Mouse (Mus musculus): ENCODE results near the gene A030005L19Rik.
"Not testable (repeated sequence)": the region's sequence is repeated elsewhere in the genome, so short reads cannot be mapped to it uniquely, and the experiment has no call there.

A030005L19Rik gene

GRCm38 (mm10) chr1:82913025-82913424 lies at the start of gene A030005L19Rik:
A030005L19Rik (plus strand) TSS chr1:82913325.
- no peak for DNase-seq

DNA sequence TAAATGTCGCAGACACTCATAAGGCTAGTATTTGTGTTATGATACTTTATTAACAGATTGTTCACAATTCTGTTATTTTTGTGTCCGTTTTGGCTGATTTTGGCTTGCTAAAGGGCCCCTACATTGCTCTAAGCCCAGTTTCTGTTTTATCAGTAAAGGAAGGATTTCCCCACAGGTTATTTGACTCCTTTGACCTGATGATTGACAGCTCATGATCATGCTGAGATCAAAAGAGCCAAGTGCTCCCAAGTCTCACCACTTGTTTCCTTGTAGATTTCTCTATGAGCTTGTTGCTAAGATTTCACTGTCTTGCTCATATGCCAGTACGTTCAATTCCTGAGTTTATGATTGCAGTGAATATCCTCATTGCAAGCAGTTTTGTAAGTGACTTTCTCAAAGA lies 42.9 kb upstream of the A030005L19Rik start:
- no peak for DNase-seq

GRCm38 (mm10) chr1:82879172-82879571 lies 34.0 kb upstream of the A030005L19Rik start:
- no peak for DNase-seq

DNA sequence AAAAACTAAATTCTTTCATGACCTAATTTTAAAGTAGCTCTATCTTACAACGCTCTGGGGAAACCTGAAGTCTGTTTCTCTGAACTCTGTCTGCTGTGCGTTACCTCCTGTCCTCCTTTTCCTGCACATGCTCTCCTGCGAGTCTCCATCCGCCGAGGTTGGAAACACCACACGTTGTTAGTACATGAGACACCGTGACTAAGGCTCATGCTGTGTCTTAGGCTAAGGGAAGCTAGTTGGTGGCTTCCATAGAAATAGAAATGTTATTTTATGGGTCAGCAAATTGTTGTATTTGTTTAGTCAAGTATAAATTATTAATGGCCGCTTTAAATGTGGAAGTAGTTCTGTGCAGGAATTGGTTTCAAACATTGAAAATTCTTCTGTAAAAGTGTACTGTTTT lies 32.9 kb upstream of the A030005L19Rik start:
- no peak for DNase-seq

DNA sequence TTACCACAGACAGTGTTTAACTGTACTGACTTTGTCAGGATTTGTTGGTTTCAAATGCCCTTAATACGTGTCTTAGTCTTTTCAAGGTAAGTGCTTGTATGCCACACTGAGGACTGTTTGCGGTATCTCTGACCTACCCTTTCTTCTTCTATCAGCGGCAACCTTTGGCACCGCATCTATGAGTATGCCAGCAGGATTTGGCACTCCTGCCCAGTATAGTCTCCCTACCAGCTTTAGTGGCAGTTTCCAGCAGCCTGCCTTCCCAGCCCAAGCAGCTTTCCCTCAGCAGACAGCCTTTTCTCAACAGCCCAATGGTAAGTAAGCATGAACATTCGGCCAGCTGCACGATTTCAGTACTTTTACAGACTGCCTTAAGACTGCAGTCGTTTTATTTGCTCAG lies 19.9 kb upstream of the A030005L19Rik start:
- peak; percentile 58 to 69 for DNase-seq

DNA sequence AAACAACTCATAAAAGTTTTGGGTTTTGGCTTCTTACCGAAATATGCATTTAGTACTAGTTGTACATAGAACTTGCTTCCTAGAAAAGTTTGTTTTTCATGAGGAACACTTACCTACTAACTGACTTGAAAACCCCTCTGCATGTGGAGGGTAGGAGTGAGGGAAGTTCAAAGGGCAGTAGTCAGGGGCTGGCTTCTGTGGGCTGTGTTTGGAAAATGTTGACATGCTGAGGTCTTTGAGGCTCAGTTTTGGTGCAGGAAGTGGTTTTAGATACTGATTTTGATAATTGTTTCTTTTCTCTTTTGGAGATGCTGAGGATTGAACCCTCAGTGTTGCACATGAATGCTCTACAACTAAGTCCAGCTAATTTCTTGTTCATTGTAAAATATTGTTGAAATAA lies 12.6 kb upstream of the A030005L19Rik start:
- DNase-seq = no peak

DNA sequence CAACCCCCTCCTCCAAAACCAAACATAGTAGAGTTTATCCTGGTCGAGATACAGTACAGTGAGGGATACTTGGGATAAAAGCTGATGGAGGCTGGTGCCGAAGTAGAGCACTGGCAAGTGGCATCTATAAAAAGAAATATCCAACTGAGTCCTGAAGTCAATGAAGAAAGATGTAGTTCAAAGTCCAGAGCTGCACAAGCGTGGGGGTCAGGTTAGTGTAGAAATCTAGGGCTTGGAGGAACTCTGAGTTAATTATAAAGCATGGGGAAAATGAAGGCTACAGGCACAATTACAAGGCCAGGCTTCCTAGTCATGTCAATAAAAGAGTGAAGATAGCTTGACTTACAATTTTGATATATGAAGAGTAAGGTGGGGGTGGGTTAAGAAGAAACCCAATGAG lies 11.9 kb upstream of the A030005L19Rik start:
- DNase-seq = no peak

- DNase-seq = no peak
These were observed 7.2 kb upstream of the A030005L19Rik start for GRCm38 (mm10) chr1:82905886-82906285.

- not testable (repeated sequence) for DNase-seq
These were observed 309 bp downstream of the A030005L19Rik start for GRCm38 (mm10) chr1:82913434-82913833.

- no peak for DNase-seq
These were observed 11.5 kb downstream of the A030005L19Rik start, which contains the start of gene A030014E15Rik for GRCm38 (mm10) chr1:82924650-82925049. A030014E15Rik (plus strand) TSS chr1:82924917.

DNA sequence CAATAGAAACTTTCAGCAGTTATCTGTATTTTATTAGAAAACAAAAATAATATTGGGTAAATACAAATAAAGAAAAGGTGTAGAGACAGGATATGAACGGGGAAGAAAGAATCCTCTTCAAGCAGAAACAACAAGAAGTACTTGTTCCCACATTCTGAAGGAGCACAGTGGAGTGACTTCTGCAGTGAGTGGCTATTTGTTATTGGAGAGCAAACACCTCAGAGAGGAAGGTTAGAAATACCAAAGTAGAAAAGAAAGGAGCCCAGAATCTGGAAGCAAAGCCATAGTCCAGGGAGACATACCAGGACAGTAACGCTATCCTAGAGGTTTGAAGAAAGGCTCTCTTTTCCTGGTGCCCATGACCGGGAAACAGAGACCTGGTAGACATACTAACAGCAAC lies 17.4 kb downstream of the A030005L19Rik start:
- DNase-seq = not testable (repeated sequence)

DNA sequence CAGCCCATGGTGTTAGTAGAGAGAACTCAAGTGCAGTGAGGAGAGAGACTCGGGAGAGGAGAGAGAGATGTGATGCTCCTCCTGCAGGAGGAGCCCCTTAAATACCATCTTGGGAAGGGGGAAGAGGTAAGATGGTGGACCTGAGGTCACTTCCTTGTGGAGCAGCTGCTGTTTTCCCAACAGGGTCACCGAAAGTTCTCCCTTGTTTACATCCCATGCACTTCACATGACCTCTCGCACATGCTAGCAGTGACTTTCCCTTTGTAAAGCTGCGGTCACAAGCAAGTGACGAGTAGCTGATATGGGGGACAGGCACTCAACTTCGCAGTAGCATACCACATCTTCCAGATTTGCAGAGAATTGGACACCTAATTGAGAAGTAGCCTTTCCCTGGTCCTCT lies 18.2 kb downstream of the A030005L19Rik start, which contains the start of gene Gm6217:
Gene Gm6217 (minus strand): TSS at position 74 of the 400 bp plus-strand sequence.
- not testable (repeated sequence) for DNase-seq

- no peak for DNase-seq
These were observed 25.5 kb downstream of the A030005L19Rik start for GRCm38 (mm10) chr1:82938666-82939065.

DNA sequence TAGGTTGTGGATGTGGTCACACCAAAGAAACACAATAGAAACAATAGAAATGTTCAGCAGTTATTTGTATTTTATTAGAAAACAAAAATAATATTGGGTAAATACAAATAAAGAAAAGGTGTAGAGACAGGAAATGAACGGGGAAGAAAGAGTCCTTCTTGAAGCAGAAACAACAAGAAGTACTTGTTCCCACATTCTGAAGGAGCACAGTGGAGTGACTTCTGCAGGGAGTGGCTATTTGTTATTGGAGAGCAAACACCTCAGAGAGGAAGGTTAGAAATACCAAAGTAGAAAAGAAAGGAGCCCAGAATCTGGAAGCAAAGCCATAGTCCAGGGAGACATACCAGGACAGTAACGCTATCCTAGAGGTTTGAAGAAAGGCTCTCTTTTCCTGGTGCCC lies 29.4 kb downstream of the A030005L19Rik start:
- not testable (repeated sequence) for DNase-seq

DNA sequence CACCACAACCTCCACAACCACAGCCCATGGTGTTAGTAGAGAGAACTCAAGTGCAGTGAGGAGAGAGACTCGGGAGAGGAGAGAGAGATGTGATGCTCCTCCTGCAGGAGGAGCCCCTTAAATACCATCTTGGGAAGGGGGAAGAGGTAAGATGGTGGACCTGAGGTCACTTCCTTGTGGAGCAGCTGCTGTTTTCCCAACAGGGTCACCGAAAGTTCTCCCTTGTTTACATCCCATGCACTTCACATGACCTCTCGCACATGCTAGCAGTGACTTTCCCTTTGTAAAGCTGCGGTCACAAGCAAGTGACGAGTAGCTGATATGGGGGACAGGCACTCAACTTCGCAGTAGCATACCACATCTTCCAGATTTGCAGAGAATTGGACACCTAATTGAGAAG lies 30.2 kb downstream of the A030005L19Rik start, which contains the start of gene A030003K21Rik:
Gene A030003K21Rik (minus strand): TSS at position 94 of the 400 bp plus-strand sequence.
- not testable (repeated sequence) for DNase-seq

GRCm38 (mm10) chr1:82946029-82946428 lies 32.9 kb downstream of the A030005L19Rik start:
- DNase-seq = not testable (repeated sequence)

GRCm38 (mm10) chr1:82948601-82949000 lies 35.5 kb downstream of the A030005L19Rik start:
- DNase-seq = no peak

DNA sequence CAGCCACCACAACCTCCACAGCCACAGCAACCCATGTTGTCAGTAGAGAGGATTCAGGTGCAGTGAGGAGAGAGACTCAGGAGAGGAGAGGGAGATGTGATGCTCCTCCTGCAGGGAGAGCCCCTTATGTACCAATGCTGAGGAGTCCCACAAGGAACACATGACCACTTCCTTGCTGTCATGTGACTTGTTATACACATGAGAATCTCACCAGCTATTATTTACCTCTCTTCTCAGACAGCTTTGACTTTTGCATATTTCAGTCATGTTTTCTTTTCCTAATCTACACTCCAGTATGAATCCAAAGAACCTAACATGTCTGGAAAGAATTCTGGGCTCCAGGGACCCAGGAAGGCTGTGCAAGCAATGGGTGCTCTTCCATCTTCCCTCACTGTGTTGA lies 42.8 kb downstream of the A030005L19Rik start, which contains the start of gene Gm7544:
Gene Gm7544 (minus strand): TSS at position 101 of the 400 bp plus-strand sequence.
- DNase-seq = not testable (repeated sequence)

GRCm38 (mm10) chr1:82959870-82960385 lies 46.8 kb downstream of the A030005L19Rik start, which contains the start of gene Gm47955:
Gm47955 (plus strand) TSS chr1:82960286.
- no peak for DNase-seq
